Mouse (Mus musculus): Measurements from ENCODE around the gene Dnaja3. TPM values are rescaled to one million over a fixed set of nuclear protein-coding genes. Genes with fewer than 3 reads are reported as not detected.
A peak's percentile ranks its signal among the peaks of the same experiment; 100 is the strongest.

Dnaja3 gene
- total RNA-seq, 2 experiments from 2014 or later: 59.4 to 66.5 TPM

GRCm38 (mm10) chr16:4638891-4639390 is 848 bp upstream of the Dnaja3 start:
- intact Hi-C loops (cut with DNase I): no loop called here
- no peak for DNase-seq (ENCODE audit: low spot score in 2 of 2)

- DNase-seq (ENCODE audit: low spot score in 2 of 2): no peak
- intact Hi-C loops (cut with DNase I): no loop called here
Observed at GRCm38 (mm10) chr16:4640267-4641005, 647 bp downstream of the Dnaja3 start.

GRCm38 (mm10) chr16:4641119-4641838 is 1.5 kb downstream of the Dnaja3 start:
- no peak for DNase-seq (ENCODE audit: low spot score in 2 of 2)
- intact Hi-C loops (cut with DNase I): no loop called here

- DNase-seq (ENCODE audit: low spot score in 2 of 2): peak; percentile 74 to 78
- intact Hi-C loops (cut with DNase I): no loop called here
Observed at GRCm38 (mm10) chr16:4642190-4642589, 2.4 kb downstream of the Dnaja3 start.

- intact Hi-C loops (cut with DNase I): no loop called here
- no peak for DNase-seq (ENCODE audit: low spot score in 2 of 2)
Observed at GRCm38 (mm10) chr16:4642937-4643336, 3.1 kb downstream of the Dnaja3 start.

- peak; percentile 81 to 82 for DNase-seq (ENCODE audit: low spot score in 2 of 2)
- intact Hi-C loops (cut with DNase I): no loop called here
Observed at GRCm38 (mm10) chr16:4643670-4644419, 4.1 kb downstream of the Dnaja3 start.

- intact Hi-C loops (cut with DNase I): no loop called here
- DNase-seq (ENCODE audit: low spot score in 2 of 2): no peak
Observed at GRCm38 (mm10) chr16:4645867-4646266, 6.1 kb downstream of the Dnaja3 start.

- intact Hi-C loops (cut with DNase I): no loop called here
Observed at GRCm38 (mm10) chr16:4646831-4647230, 7.0 kb downstream of the Dnaja3 start.

GRCm38 (mm10) chr16:4647651-4648141 is 7.9 kb downstream of the Dnaja3 start:
- no peak for DNase-seq (ENCODE audit: low spot score in 2 of 2)
- intact Hi-C loops (cut with DNase I): no loop called here

More at GRCm38 (mm10) chr16:4646831-4647230, 7.0 kb downstream of the Dnaja3 start:
- no peak for DNase-seq (ENCODE audit: low spot score in 2 of 2)

GRCm38 (mm10) chr16:4648416-4649023 is 8.7 kb downstream of the Dnaja3 start:
- intact Hi-C loops (cut with DNase I): no loop called here
- DNase-seq (ENCODE audit: low spot score in 2 of 2): no peak

GRCm38 (mm10) chr16:4649211-4649610 is 9.4 kb downstream of the Dnaja3 start:
- intact Hi-C loops (cut with DNase I): no loop called here
- DNase-seq (ENCODE audit: low spot score in 2 of 2): no peak

GRCm38 (mm10) chr16:4649692-4650091 is 9.9 kb downstream of the Dnaja3 start:
- no peak for DNase-seq (ENCODE audit: low spot score in 2 of 2)
- intact Hi-C loops (cut with DNase I): no loop called here

- intact Hi-C loops (cut with DNase I): no loop called here
- DNase-seq (ENCODE audit: low spot score in 2 of 2): no peak
Observed at GRCm38 (mm10) chr16:4650161-4650560, 10.4 kb downstream of the Dnaja3 start.

GRCm38 (mm10) chr16:4651081-4651480 is 11.3 kb downstream of the Dnaja3 start:
- DNase-seq (ENCODE audit: low spot score in 2 of 2): no peak
- intact Hi-C loops (cut with DNase I): no loop called here

- intact Hi-C loops (cut with DNase I): no loop called here
- DNase-seq (ENCODE audit: low spot score in 2 of 2): no peak
Observed at GRCm38 (mm10) chr16:4651624-4652023, 11.8 kb downstream of the Dnaja3 start.

- intact Hi-C loops (cut with DNase I): no loop called here
Observed at GRCm38 (mm10) chr16:4652707-4653416, 13.1 kb downstream of the Dnaja3 start.

GRCm38 (mm10) chr16:4654706-4655105 is 14.9 kb downstream of the Dnaja3 start:
- no peak for DNase-seq (ENCODE audit: low spot score in 2 of 2)
- intact Hi-C loops (cut with DNase I): no loop called here

More at GRCm38 (mm10) chr16:4652707-4653416, 13.1 kb downstream of the Dnaja3 start:
- DNase-seq (ENCODE audit: low spot score in 2 of 2): no peak

GRCm38 (mm10) chr16:4655251-4655734 is 15.5 kb downstream of the Dnaja3 start:
- intact Hi-C loops (cut with DNase I): no loop called here
- DNase-seq (ENCODE audit: low spot score in 2 of 2): peak in 1 of 2 experiments; percentile 33

Data from left cerebral cortex, postnatal 36 days (tissue).